Mouse (Mus musculus) hindbrain, embryonic 13.5 days (tissue): ENCODE data around the gene Frmpd4. TPM values are rescaled to one million over a fixed set of nuclear protein-coding genes. Genes with fewer than 3 reads are reported as not detected.

ENCODE experiments used
- ATAC-seq: fragments of 200-750 bp; cut with Nextera tagmentation; 2 replicates; pipeline ENCODE4 v1.8.0; 2017; ENCODE audit warnings: moderate TSS enrichment; ENCODE audit not compliant: low FRiP score
- H3K27ac ChIP-seq: fragments of 300-500 bp; sonication (generic); 2 replicates; pipeline ENCODE4 v1.5.1; 2015; ENCODE audit warnings: inconsistent platforms, mild to moderate bottlenecking, moderate library complexity
- H3K27me3 ChIP-seq: fragments of 300-500 bp; sonication (generic); 2 replicates; pipeline ENCODE4 v1.6.1; 2015; ENCODE audit warnings: mild to moderate bottlenecking, inconsistent platforms
- H3K36me3 ChIP-seq: fragments of 300-500 bp; sonication (generic); 2 replicates; pipeline ENCODE4 v1.6.1; 2015; ENCODE audit warnings: mild to moderate bottlenecking, inconsistent platforms
- H3K4me1 ChIP-seq: fragments of 300-500 bp; sonication (generic); replicated peaks from 2 replicates; pipeline ENCODE4 v1.6.1; 2015; ENCODE audit warnings: inconsistent platforms
- H3K4me2 ChIP-seq: fragments of 300-500 bp; sonication (generic); 2 replicates; pipeline ENCODE4 v1.6.1; 2015; ENCODE audit warnings: inconsistent platforms, mild to moderate bottlenecking, moderate library complexity
- H3K4me3 ChIP-seq: fragments of 300-500 bp; sonication (generic); 2 replicates; pipeline ENCODE4 v1.5.1; 2015; ENCODE audit warnings: mild to moderate bottlenecking, inconsistent platforms
- H3K9ac ChIP-seq: fragments of 300-500 bp; sonication (generic); 2 replicates; pipeline ENCODE4 v1.6.1; 2015; ENCODE audit warnings: mild to moderate bottlenecking, inconsistent platforms
- H3K9me3 ChIP-seq: fragments of 300-500 bp; sonication (generic); 2 replicates; pipeline ENCODE4 v1.6.1; 2016; ENCODE audit warnings: inconsistent platforms
- WGBS: fragments of 180-500 bp; shearing (Covaris S2); methylation state at CpG from one replicate; pipeline ENCODE4 v1.1.7; 2015; 5-methylcytosine and 5-hydroxymethylcytosine counted together
- polyA plus RNA-seq: library from polyadenylated mRNA; unstranded; fragments of >200 nt; fragmentation: Nextera tagmentation; extraction: Ambion mirVana; gene quantifications from 2 replicates; pipeline ENCODE4 v1.2.1, GENCODE M21; 2015

The Frmpd4 gene
- polyA plus RNA-seq, 1 experiment from 2014 or later, result 0.74 TPM

GRCm38 (mm10) chrX:168349320-168350225 lies 227.5 kb downstream of the Frmpd4 start:
- H3K9me3 ChIP-seq, result no peaks in the 10 kb centered on the region
- no peaks in the 10 kb centered on the region for H3K36me3 ChIP-seq
- no peak overlapping the region for H3K27ac ChIP-seq
- ATAC-seq, result no peak
- H3K27me3 ChIP-seq, result 0 out of 2 replicates have a peak, but pooled peaks cover 13% of the 10 kb centered on the region
- 68% methylated on average over 5 of the region's 5 CpGs for WGBS
- no peak overlapping the region for H3K4me2 ChIP-seq
- H3K4me3 ChIP-seq, result no peak overlapping the region
- H3K9ac ChIP-seq, result no peak overlapping the region
- no peaks in the 10 kb centered on the region for H3K4me1 ChIP-seq

- no peak for ATAC-seq
- Histone ChIP-seq H3K27me3 (peaks cover 20% of the 10 kb centered on the region; the same call in 1 of the 2 replicates), H3K4me3 (no peak overlapping the region), H3K4me1 (no peaks in the 10 kb centered on the region), H3K4me2 (no peak overlapping the region), H3K9ac (no peak overlapping the region), H3K9me3 (no peaks in the 10 kb centered on the region), H3K27ac (no peak overlapping the region), H3K36me3 (no peaks in the 10 kb centered on the region)
Measured at GRCm38 (mm10) chrX:168338212-168338611, 238.8 kb downstream of the Frmpd4 start.

- no peak overlapping the region for H3K4me2 ChIP-seq
- no peak for ATAC-seq
- no peak overlapping the region for H3K4me3 ChIP-seq
- H3K27me3 ChIP-seq, result peaks cover 18% of the 10 kb centered on the region
- H3K9ac ChIP-seq, result no peak overlapping the region
- no peaks in the 10 kb centered on the region for H3K9me3 ChIP-seq
- H3K36me3 ChIP-seq, result no peaks in the 10 kb centered on the region
- H3K4me1 ChIP-seq, result no peaks in the 10 kb centered on the region
- H3K27ac ChIP-seq, result no peak overlapping the region
- WGBS, result 87% methylated on average over 3 of the region's 3 CpGs
Measured at GRCm38 (mm10) chrX:168325161-168325560, 251.9 kb downstream of the Frmpd4 start.

- H3K9ac ChIP-seq, result no peak overlapping the region
- no peak for ATAC-seq
- no peak overlapping the region for H3K4me3 ChIP-seq
- H3K9me3 ChIP-seq, result no peaks in the 10 kb centered on the region
- H3K4me1 ChIP-seq, result no peaks in the 10 kb centered on the region
- H3K4me2 ChIP-seq, result no peak overlapping the region
- whole genome bisulfite sequencing, result 96% methylated on average over 1 of the region's 1 CpGs
- H3K27ac ChIP-seq, result no peak overlapping the region
- H3K36me3 ChIP-seq, result no peaks in the 10 kb centered on the region
- peaks cover 28% of the 10 kb centered on the region for H3K27me3 ChIP-seq
Measured at GRCm38 (mm10) chrX:168312158-168312557, 264.9 kb downstream of the Frmpd4 start.

- no peak overlapping the region for H3K4me2 ChIP-seq
- H3K27ac ChIP-seq, result no peak overlapping the region
- ATAC-seq, result no peak
- H3K4me3 ChIP-seq, result no peak overlapping the region
- no peak overlapping the region for H3K9ac ChIP-seq
- no peaks in the 10 kb centered on the region for H3K4me1 ChIP-seq
- 20% methylated on average over 1 of the region's 1 CpGs for WGBS
- H3K27me3 ChIP-seq, result peaks cover 33% of the 10 kb centered on the region
- no peaks in the 10 kb centered on the region for H3K9me3 ChIP-seq
- H3K36me3 ChIP-seq, result no peaks in the 10 kb centered on the region
Measured at GRCm38 (mm10) chrX:168310143-168310542, 266.9 kb downstream of the Frmpd4 start.

- H3K4me2 ChIP-seq, result no peak overlapping the region
- ATAC-seq, result no peak
- H3K4me3 ChIP-seq, result no peak overlapping the region
- H3K27me3 ChIP-seq, result peaks cover 17% of the 10 kb centered on the region; the same call in 1 of the 2 replicates
- H3K9me3 ChIP-seq, result no peaks in the 10 kb centered on the region
- H3K27ac ChIP-seq, result no peak overlapping the region
- H3K4me1 ChIP-seq, result no peaks in the 10 kb centered on the region
- H3K36me3 ChIP-seq, result no peaks in the 10 kb centered on the region
- H3K9ac ChIP-seq, result no peak overlapping the region
- WGBS, result 93% methylated on average over 3 of the region's 3 CpGs
Measured at GRCm38 (mm10) chrX:168292506-168292905, 284.5 kb downstream of the Frmpd4 start.

- ATAC-seq, result no peak
- H3K9ac ChIP-seq, result no peak overlapping the region
- H3K4me3 ChIP-seq, result no peak overlapping the region
- H3K27ac ChIP-seq, result no peak overlapping the region
- H3K36me3 ChIP-seq, result no peaks in the 10 kb centered on the region
- H3K27me3 ChIP-seq, result peaks cover 21% of the 10 kb centered on the region; the same call in 1 of the 2 replicates
- H3K9me3 ChIP-seq, result no peaks in the 10 kb centered on the region
- no peak overlapping the region for H3K4me2 ChIP-seq
- no peaks in the 10 kb centered on the region for H3K4me1 ChIP-seq
- 78% methylated on average over 3 of the region's 3 CpGs for WGBS
Measured at GRCm38 (mm10) chrX:168207034-168207433, 370.0 kb downstream of the Frmpd4 start.

GRCm38 (mm10) chrX:168191944-168192343 lies 385.1 kb downstream of the Frmpd4 start:
- no peak for ATAC-seq
- WGBS, result 52% methylated on average over 1 of the region's 1 CpGs
- Histone ChIP-seq H3K27ac (no peak overlapping the region), H3K4me2 (no peak overlapping the region), H3K27me3 (peaks cover 4% of the 10 kb centered on the region; the same call in 1 of the 2 replicates), H3K36me3 (no peaks in the 10 kb centered on the region), H3K9ac (no peak overlapping the region), H3K4me3 (no peak overlapping the region), H3K9me3 (no peaks in the 10 kb centered on the region), H3K4me1 (no peaks in the 10 kb centered on the region)

GRCm38 (mm10) chrX:168189563-168189962 lies 387.5 kb downstream of the Frmpd4 start:
- 91% methylated on average over 8 of the region's 8 CpGs for WGBS
- Histone ChIP-seq H3K4me1 (no peaks in the 10 kb centered on the region), H3K36me3 (no peaks in the 10 kb centered on the region), H3K4me3 (no peak overlapping the region), H3K9me3 (no peaks in the 10 kb centered on the region), H3K4me2 (no peak overlapping the region), H3K9ac (no peak overlapping the region), H3K27me3 (peaks cover 4% of the 10 kb centered on the region; the same call in 1 of the 2 replicates), H3K27ac (no peak overlapping the region)
- ATAC-seq, result no peak

- H3K9me3 ChIP-seq, result no peaks in the 10 kb centered on the region
- no peak overlapping the region for H3K9ac ChIP-seq
- H3K27ac ChIP-seq, result no peak overlapping the region
- H3K36me3 ChIP-seq, result no peaks in the 10 kb centered on the region
- H3K4me1 ChIP-seq, result no peaks in the 10 kb centered on the region
- no peak overlapping the region for H3K4me2 ChIP-seq
- H3K27me3 ChIP-seq, result peaks cover 18% of the 10 kb centered on the region; the same call in 1 of the 2 replicates
- H3K4me3 ChIP-seq, result no peak overlapping the region
- no peak for ATAC-seq
Measured at GRCm38 (mm10) chrX:168163001-168163400, 414.0 kb downstream of the Frmpd4 start.

GRCm38 (mm10) chrX:168158866-168159265 lies 418.2 kb downstream of the Frmpd4 start:
- H3K4me1 ChIP-seq, result no peaks in the 10 kb centered on the region
- WGBS, result 69% methylated on average over 3 of the region's 3 CpGs
- no peak overlapping the region for H3K27ac ChIP-seq

GRCm38 (mm10) chrX:168141051-168141450 lies 436.0 kb downstream of the Frmpd4 start:
- H3K36me3 ChIP-seq, result no peaks in the 10 kb centered on the region
- ATAC-seq, result no peak
- no peak overlapping the region for H3K9ac ChIP-seq
- H3K27me3 ChIP-seq, result peaks cover 45% of the 10 kb centered on the region
- H3K9me3 ChIP-seq, result no peaks in the 10 kb centered on the region
- no peak overlapping the region for H3K4me3 ChIP-seq
- no peak overlapping the region for H3K27ac ChIP-seq
- no peaks in the 10 kb centered on the region for H3K4me1 ChIP-seq
- no peak overlapping the region for H3K4me2 ChIP-seq

More at GRCm38 (mm10) chrX:168158866-168159265, 418.2 kb downstream of the Frmpd4 start:
- ATAC-seq, result no peak
- H3K27me3 ChIP-seq, result peaks cover 20% of the 10 kb centered on the region; the same call in 1 of the 2 replicates
- no peak overlapping the region for H3K9ac ChIP-seq
- no peaks in the 10 kb centered on the region for H3K36me3 ChIP-seq
- no peaks in the 10 kb centered on the region for H3K9me3 ChIP-seq
- no peak overlapping the region for H3K4me3 ChIP-seq
- no peak overlapping the region for H3K4me2 ChIP-seq

- H3K27me3 ChIP-seq, result peaks cover 57% of the 10 kb centered on the region
- H3K27ac ChIP-seq, result no peak overlapping the region
- 9% methylated on average over 8 of the region's 8 CpGs for WGBS
- peak overlapping the region; percentile 68; the same call in 1 of the 2 replicates for H3K9ac ChIP-seq
- peak overlapping the region; percentile 64 for H3K4me2 ChIP-seq
- H3K36me3 ChIP-seq, result no peaks in the 10 kb centered on the region
- ATAC-seq, result no peak
- H3K9me3 ChIP-seq, result no peaks in the 10 kb centered on the region
- no peaks in the 10 kb centered on the region for H3K4me1 ChIP-seq
- peak overlapping the region; percentile 50 for H3K4me3 ChIP-seq
Measured at GRCm38 (mm10) chrX:168124043-168124442, 453.0 kb downstream of the Frmpd4 start.
